Mouse (Mus musculus) erythroblast, embryonic 14.5 days (primary cell): ENCODE measurements at regions not wholly inside any gene's neighbourhood (a gene's known extent, or its start where the extent isn't known, plus 50 kb on each side); places are given as distances from the start of the nearest gene placed in this dataset.

Experiments
- H3K27me3 ChIP-seq: 2 replicates; pipeline ENCODE4 v1.6.1; 2012; ENCODE audit warnings: inconsistent platforms; ENCODE audit not compliant: control insufficient read depth
- H3K36me3 ChIP-seq: 2 replicates; pipeline ENCODE4 v1.6.1; 2012; ENCODE audit warnings: mild to moderate bottlenecking, inconsistent platforms; ENCODE audit not compliant: control insufficient read depth
- H3K4me1 ChIP-seq: 2 replicates; pipeline ENCODE4 v1.6.1; 2012; ENCODE audit warnings: inconsistent platforms; ENCODE audit not compliant: control insufficient read depth
- H3K4me3 ChIP-seq: replicated peaks from 2 replicates; pipeline ENCODE3; 2012; ENCODE audit warnings: moderate library complexity, mild to moderate bottlenecking, inconsistent platforms
- H3K9me3 ChIP-seq: 2 replicates; pipeline ENCODE4 v1.6.1; 2012; ENCODE audit warnings: low read length, inconsistent platforms, mixed read lengths; ENCODE audit not compliant: control insufficient read depth
- GATA1 ChIP-seq: IDR thresholded peaks from 2 replicates; pipeline ENCODE4 v1.6.1; 2012; ENCODE audit warnings: low read length, inconsistent platforms, mixed read lengths
- TAL1 ChIP-seq: IDR thresholded peaks from 3 replicates; pipeline ENCODE4 v1.6.1; 2012; ENCODE audit warnings: low read length, inconsistent platforms, mixed read lengths

DNA sequence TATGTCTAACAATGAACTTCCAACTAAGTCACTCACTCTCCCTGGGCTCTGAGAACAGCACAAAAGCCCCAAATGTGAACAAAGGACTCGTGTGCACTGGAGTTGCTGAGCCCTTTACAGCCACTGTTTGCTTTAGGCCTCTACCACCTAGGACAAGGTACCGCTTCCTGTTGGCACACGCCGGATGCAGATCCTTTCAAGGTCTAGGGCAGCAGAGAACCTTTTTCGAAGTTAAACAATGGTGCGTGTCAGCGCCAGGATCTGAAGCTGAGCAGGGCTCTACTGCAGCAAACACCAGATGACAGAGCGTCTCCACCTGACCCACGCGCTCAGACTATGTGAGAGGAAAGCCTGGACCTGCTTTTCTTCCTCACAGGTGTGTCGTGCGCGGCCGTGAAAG, 207.0 kb upstream of the Mkln1 start:
- Histone ChIP-seq H3K36me3 (no peaks in the 10 kb centered on the region), H3K27me3 (peaks cover 9% of the 10 kb centered on the region), H3K9me3 (no peaks in the 10 kb centered on the region), H3K4me3 (no peak overlapping the region), H3K4me1 (peaks cover 1% of the 10 kb centered on the region)
- TF ChIP-seq GATA1 (no peak), TAL1 (no peak)

DNA sequence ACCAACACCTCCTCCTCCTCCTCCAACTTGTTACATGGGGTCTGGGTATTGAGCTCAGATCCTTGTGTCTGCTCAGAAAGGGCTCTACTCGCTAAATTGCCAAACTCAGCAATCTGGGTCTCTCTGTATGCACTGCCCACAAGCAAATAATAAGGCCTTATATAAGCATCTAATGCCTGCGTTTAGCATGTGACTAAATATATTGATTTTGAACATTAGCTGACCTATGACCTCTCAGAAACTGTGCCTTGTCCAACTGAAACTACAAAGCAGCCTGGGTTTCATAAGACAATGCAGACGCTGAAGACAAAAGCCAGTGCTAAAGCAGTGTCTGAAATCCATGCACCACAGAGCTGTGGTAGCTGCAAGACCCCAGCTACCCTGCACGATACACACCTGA, 206.3 kb upstream of the Mkln1 start:
- H3K4me3 ChIP-seq, result no peak overlapping the region
- TF ChIP-seq GATA1 (no peak), TAL1 (no peak)
- peaks cover 1% of the 10 kb centered on the region for H3K4me1 ChIP-seq
- H3K27me3 ChIP-seq, result peaks cover 11% of the 10 kb centered on the region
- no peaks in the 10 kb centered on the region for H3K36me3 ChIP-seq
- H3K9me3 ChIP-seq, result no peaks in the 10 kb centered on the region

DNA sequence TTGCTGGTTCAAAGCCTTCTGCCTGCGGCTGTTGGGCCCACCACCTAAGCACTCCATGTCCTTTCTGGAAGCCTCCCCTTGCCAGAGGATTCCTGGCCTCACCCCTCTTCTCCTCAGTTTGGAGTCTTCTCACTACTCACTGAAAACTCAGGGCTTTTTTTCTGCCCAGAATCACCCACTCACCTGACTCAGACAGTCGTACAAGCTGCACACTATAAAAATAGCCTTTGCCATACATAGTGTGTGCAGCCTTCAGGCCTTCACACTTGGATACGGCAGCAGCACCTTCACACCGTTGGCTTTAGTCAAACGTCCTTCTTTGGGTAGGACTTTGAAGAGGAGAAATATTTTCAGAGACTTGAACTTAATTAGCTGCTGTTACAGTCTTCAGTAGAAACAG, 205.3 kb upstream of the Mkln1 start:
- H3K4me3 ChIP-seq, result no peak overlapping the region
- H3K27me3 ChIP-seq, result peaks cover 11% of the 10 kb centered on the region
- no peaks in the 10 kb centered on the region for H3K9me3 ChIP-seq
- H3K36me3 ChIP-seq, result no peaks in the 10 kb centered on the region
- no peak for TF ChIP-seq TAL1
- no peak for TF ChIP-seq GATA1
- peaks cover 1% of the 10 kb centered on the region for H3K4me1 ChIP-seq

DNA sequence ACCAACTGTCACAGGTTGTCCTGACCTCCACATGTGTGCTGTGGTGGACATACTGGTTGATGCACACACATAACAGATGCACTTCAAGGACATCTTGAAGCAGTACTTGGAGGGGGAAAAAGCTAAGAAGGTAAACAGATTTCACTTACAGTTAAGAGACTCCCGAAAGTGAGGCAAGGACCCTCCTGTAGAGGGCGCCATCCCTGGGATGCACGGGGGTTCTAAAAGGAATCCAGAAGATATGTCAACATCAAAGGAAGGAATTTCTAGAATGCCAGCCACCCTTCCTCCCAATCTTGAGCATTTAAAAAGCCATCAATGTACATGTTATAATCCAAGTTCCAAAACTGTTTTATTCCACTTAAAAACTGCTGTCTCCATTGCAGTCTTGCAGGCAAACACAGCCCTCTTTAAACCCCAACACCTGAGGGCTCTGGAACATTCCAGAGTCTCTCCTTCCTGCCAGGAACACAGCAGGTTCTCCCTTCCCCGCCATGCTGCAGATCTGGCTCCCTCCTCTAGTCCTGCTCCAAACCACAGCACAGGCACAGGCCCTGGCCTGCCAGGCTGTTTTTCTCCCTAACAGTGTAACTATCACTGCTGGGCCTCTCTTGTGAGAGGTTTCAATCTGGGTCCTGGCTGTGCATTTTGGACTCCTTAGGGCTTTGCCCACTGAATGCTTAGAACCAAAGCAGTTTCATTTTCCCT, 200.8 kb upstream of the Mkln1 start:
- Histone ChIP-seq H3K36me3 (no peaks in the 10 kb centered on the region), H3K27me3 (peaks cover 15% of the 10 kb centered on the region), H3K4me1 (no peaks in the 10 kb centered on the region; the same call in 1 of the 2 replicates), H3K4me3 (no peak overlapping the region), H3K9me3 (no peaks in the 10 kb centered on the region)
- TF ChIP-seq TAL1, result no peak
- TF ChIP-seq GATA1, result no peak

DNA sequence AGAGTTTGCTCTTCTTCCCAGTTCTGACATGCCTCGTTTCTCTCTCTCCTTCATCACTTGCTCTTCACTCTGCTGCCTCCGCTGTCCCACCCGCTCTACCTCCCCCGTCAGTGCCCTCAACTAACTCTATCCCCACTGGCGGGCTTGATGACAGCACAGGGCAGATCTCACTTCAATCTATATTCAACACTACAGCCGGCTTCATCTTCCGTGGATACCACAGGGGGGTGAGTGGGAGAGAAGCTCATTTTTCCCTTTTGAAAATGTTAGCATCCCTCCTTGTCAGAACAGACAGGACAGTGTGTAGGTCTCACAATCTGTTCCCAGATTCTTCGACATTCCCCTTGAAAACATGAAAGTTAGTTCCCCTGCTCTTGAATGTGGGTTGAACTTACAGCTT, 200.2 kb upstream of the Mkln1 start:
- TF ChIP-seq GATA1 (no peak), TAL1 (no peak)
- Histone ChIP-seq H3K36me3 (no peaks in the 10 kb centered on the region), H3K4me1 (no peaks in the 10 kb centered on the region; the same call in 1 of the 2 replicates), H3K27me3 (peaks cover 15% of the 10 kb centered on the region), H3K4me3 (no peak overlapping the region), H3K9me3 (no peaks in the 10 kb centered on the region)

DNA sequence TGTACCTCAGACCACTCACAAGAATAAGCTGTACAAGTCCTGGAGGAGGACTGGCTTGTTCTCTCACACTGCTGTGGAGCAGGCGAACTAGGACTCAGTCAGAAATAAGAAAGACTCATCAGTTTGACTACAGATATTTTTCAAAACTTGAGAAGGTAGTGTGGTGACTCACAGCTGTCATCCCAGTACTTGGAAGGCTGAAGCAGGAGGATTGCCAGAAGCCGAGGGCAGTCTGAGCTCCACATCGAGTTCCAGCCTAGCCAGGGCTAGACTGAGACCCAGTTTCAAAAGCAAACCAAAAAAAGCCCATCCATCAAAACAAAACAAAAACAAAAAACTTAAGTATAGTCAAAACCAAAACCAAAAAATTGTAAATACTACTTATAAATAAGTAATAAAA, 197.8 kb upstream of the Mkln1 start:
- peaks cover 10% of the 10 kb centered on the region for H3K27me3 ChIP-seq
- H3K9me3 ChIP-seq, result no peaks in the 10 kb centered on the region
- no peak overlapping the region for H3K4me3 ChIP-seq
- H3K36me3 ChIP-seq, result no peaks in the 10 kb centered on the region
- H3K4me1 ChIP-seq, result no peaks in the 10 kb centered on the region; the same call in 1 of the 2 replicates
- TF ChIP-seq TAL1 (no peak), GATA1 (no peak)

DNA sequence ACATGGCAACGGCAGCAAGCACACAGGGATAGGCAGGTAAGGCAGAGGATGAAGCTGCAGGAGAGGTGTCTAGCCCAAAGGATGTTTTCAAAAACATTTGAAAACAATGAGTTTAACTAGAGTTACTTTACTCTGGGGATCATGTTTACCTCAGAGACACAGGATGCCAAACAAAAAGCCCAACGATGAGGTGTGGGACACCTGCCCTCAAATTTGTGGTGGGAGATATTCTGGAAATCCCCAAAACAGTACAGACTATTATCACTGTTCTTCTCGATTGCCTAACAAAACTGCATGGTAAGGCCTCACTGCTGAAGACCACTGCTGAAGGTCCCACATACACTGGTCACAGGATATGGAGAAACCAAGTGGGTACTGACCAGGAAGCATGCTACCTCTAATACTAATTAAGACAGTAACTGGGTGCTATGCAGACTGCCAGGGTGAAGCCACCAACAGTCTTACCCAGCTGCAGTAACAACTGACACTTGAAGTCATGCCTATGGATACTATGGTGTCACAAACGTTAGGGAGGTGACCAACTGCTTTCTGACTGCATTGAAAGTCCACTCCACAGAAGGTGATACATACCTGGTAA, 197.1 kb upstream of the Mkln1 start:
- Histone ChIP-seq H3K36me3 (no peaks in the 10 kb centered on the region), H3K4me3 (no peak overlapping the region), H3K4me1 (no peaks in the 10 kb centered on the region), H3K9me3 (no peaks in the 10 kb centered on the region), H3K27me3 (peaks cover 6% of the 10 kb centered on the region)
- TF ChIP-seq TAL1 (no peak), GATA1 (no peak)

DNA sequence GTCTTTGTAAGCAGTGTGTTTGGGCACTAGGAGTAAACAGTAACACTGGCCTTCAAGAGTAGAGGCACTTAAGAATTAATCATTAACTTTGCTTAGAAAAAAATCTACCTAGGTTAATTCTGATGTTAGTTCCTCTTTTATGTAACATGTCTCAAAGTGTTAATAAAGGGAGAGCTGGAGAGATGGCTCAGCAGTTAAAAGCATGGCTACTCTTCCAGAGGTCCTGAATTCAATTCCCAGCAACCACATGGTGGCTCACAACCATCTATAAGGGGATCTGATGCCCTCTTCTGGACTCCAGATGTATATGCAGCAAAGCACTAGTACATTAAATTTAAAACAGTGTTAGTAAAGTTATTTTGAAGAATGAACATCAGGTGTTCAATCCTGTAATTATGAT, 195.9 kb upstream of the Mkln1 start:
- Histone ChIP-seq H3K4me3 (no peak overlapping the region), H3K36me3 (no peaks in the 10 kb centered on the region), H3K4me1 (no peaks in the 10 kb centered on the region), H3K9me3 (no peaks in the 10 kb centered on the region), H3K27me3 (peaks cover 4% of the 10 kb centered on the region)
- TF ChIP-seq TAL1 (no peak), GATA1 (no peak)

DNA sequence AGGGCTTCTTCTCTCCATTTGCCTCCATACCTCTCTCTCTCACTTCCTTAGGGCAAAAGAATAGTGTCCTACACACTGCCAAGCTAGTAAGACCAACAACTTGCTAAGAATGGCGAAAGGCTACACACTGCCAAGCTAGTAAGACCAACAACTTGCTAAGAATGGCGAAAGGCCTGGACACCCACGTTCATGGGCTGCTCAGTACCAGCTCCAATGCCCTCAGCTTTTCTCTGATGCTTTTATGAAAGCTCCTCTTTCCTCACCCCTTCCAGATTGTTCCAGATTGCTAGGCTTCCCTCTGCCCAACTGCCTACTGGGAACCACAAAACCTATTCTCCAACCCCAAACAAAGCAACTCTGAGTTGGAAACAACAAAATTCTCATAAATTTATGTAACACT, 194.1 kb upstream of the Mkln1 start:
- H3K4me1 ChIP-seq, result no peaks in the 10 kb centered on the region
- H3K4me3 ChIP-seq, result no peak overlapping the region
- no peaks in the 10 kb centered on the region for H3K9me3 ChIP-seq
- peaks cover 2% of the 10 kb centered on the region; the same call in 1 of the 2 replicates for H3K27me3 ChIP-seq
- H3K36me3 ChIP-seq, result no peaks in the 10 kb centered on the region
- no peak for TF ChIP-seq TAL1
- TF ChIP-seq GATA1, result no peak

DNA sequence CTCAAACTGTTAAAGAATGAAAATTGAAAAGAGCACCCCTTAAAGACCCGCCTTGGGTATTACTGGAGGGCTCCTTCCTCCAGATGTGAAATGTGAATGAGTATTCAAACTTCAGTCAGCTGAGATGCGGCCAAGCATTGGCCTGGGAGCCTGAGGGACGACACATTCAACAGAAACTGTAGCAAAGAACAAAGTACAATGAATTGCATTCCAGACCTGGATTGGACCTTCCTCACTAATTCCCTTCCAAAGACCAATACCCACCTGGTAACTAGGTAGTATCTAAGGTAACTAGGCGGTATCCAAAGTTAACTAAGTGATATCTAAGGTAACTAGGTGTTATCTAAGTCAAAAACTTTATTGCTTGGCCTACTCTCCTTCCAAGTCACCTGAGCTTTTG, 193.7 kb upstream of the Mkln1 start:
- Histone ChIP-seq H3K4me3 (no peak overlapping the region), H3K36me3 (no peaks in the 10 kb centered on the region), H3K27me3 (peaks cover 2% of the 10 kb centered on the region; the same call in 1 of the 2 replicates), H3K9me3 (no peaks in the 10 kb centered on the region), H3K4me1 (no peaks in the 10 kb centered on the region)
- no peak for TF ChIP-seq TAL1
